Mouse (Mus musculus): ENCODE data around the gene Efcab6. TPM values are rescaled to one million over a fixed set of nuclear protein-coding genes. Genes with fewer than 3 reads are reported as not detected.

Efcab6 gene
- polyA plus RNA-seq, 1 experiment from 2014 or later, result 0.16 TPM

GRCm38 (mm10) chr15:84025651-84026050, 39.5 kb downstream of the Efcab6 start:
- Histone ChIP-seq H3K27ac (ENCODE audit: low read length) (no peak overlapping the region), H3K9me3 (ENCODE audit: low read length) (no peaks in the 10 kb centered on the region), H3K4me3 (ENCODE audit: low read length) (no peak overlapping the region), H3K4me2 (replicated peaks; ENCODE audit: low read depth, low read length) (no peak overlapping the region), H3K27me3 (ENCODE audit: insufficient read depth, low read length) (no peaks in the 10 kb centered on the region), H3K9ac (replicated peaks; ENCODE audit: low read length) (no peak overlapping the region), H3K36me3 (ENCODE audit: insufficient read depth, low read length) (no peaks in the 10 kb centered on the region), H3K4me1 (ENCODE audit: insufficient read depth, low read length) (no peaks in the 10 kb centered on the region)
- 78% methylated on average over 8 of the region's 8 CpGs for whole genome bisulfite sequencing
- no peak for ATAC-seq (ENCODE audit: low FRiP score, low TSS enrichment)

- WGBS, result 77% methylated on average over 6 of the region's 6 CpGs
- H3K27me3 ChIP-seq (ENCODE audit: insufficient read depth, low read length), result no peaks in the 10 kb centered on the region
- peaks cover 3% of the 10 kb centered on the region; the same call in 1 of the 2 replicates for H3K9me3 ChIP-seq (ENCODE audit: low read length)
- H3K4me3 ChIP-seq (ENCODE audit: low read length), result no peak overlapping the region
- no peaks in the 10 kb centered on the region for H3K4me1 ChIP-seq (ENCODE audit: insufficient read depth, low read length)
- ATAC-seq (ENCODE audit: low FRiP score, low TSS enrichment), result no peak
- no peaks in the 10 kb centered on the region for H3K36me3 ChIP-seq (ENCODE audit: insufficient read depth, low read length)
- H3K9ac ChIP-seq (replicated peaks; ENCODE audit: low read length), result no peak overlapping the region
- no peak overlapping the region for H3K4me2 ChIP-seq (replicated peaks; ENCODE audit: low read depth, low read length)
- no peak overlapping the region for H3K27ac ChIP-seq (ENCODE audit: low read length)
Observed at GRCm38 (mm10) chr15:84024851-84025250, 40.3 kb downstream of the Efcab6 start.

GRCm38 (mm10) chr15:84009366-84010083, 55.7 kb downstream of the Efcab6 start:
- no peaks in the 10 kb centered on the region for H3K9me3 ChIP-seq (ENCODE audit: low read length)
- H3K27ac ChIP-seq (ENCODE audit: low read length), result no peak overlapping the region
- WGBS, result 59% methylated on average over 17 of the region's 17 CpGs
- H3K27me3 ChIP-seq (ENCODE audit: insufficient read depth, low read length), result no peaks in the 10 kb centered on the region
- no peak overlapping the region for H3K4me2 ChIP-seq (replicated peaks; ENCODE audit: low read depth, low read length)
- no peak for ATAC-seq (ENCODE audit: low FRiP score, low TSS enrichment)
- no peak overlapping the region for H3K4me3 ChIP-seq (ENCODE audit: low read length)
- no peaks in the 10 kb centered on the region for H3K4me1 ChIP-seq (ENCODE audit: insufficient read depth, low read length)
- H3K9ac ChIP-seq (replicated peaks; ENCODE audit: low read length), result no peak overlapping the region
- no peaks in the 10 kb centered on the region for H3K36me3 ChIP-seq (ENCODE audit: insufficient read depth, low read length)

GRCm38 (mm10) chr15:84004306-84004705, 60.9 kb downstream of the Efcab6 start:
- Histone ChIP-seq H3K27ac (ENCODE audit: low read length) (no peak overlapping the region), H3K4me3 (ENCODE audit: low read length) (no peak overlapping the region), H3K4me2 (replicated peaks; ENCODE audit: low read depth, low read length) (no peak overlapping the region), H3K36me3 (ENCODE audit: insufficient read depth, low read length) (no peaks in the 10 kb centered on the region), H3K27me3 (ENCODE audit: insufficient read depth, low read length) (no peaks in the 10 kb centered on the region), H3K4me1 (ENCODE audit: insufficient read depth, low read length) (no peaks in the 10 kb centered on the region), H3K9me3 (ENCODE audit: low read length) (no peaks in the 10 kb centered on the region), H3K9ac (replicated peaks; ENCODE audit: low read length) (no peak overlapping the region)
- ATAC-seq (ENCODE audit: low FRiP score, low TSS enrichment), result no peak
- WGBS, result 85% methylated on average over 14 of the region's 14 CpGs

GRCm38 (mm10) chr15:83999071-83999470, 66.1 kb downstream of the Efcab6 start:
- H3K4me2 ChIP-seq (replicated peaks; ENCODE audit: low read depth, low read length), result no peak overlapping the region
- H3K4me1 ChIP-seq (ENCODE audit: insufficient read depth, low read length), result peaks cover 10% of the 10 kb centered on the region; the same call in 1 of the 2 replicates
- H3K9me3 ChIP-seq (ENCODE audit: low read length), result no peaks in the 10 kb centered on the region
- no peak overlapping the region for H3K9ac ChIP-seq (replicated peaks; ENCODE audit: low read length)
- H3K4me3 ChIP-seq (ENCODE audit: low read length), result no peak overlapping the region
- no peak overlapping the region for H3K27ac ChIP-seq (ENCODE audit: low read length)
- 71% methylated on average over 3 of the region's 3 CpGs for WGBS
- 0 out of 2 replicates have a peak, but pooled peaks cover 4% of the 10 kb centered on the region for H3K27me3 ChIP-seq (ENCODE audit: insufficient read depth, low read length)
- no peak for ATAC-seq (ENCODE audit: low FRiP score, low TSS enrichment)
- H3K36me3 ChIP-seq (ENCODE audit: insufficient read depth, low read length), result no peaks in the 10 kb centered on the region

DNA sequence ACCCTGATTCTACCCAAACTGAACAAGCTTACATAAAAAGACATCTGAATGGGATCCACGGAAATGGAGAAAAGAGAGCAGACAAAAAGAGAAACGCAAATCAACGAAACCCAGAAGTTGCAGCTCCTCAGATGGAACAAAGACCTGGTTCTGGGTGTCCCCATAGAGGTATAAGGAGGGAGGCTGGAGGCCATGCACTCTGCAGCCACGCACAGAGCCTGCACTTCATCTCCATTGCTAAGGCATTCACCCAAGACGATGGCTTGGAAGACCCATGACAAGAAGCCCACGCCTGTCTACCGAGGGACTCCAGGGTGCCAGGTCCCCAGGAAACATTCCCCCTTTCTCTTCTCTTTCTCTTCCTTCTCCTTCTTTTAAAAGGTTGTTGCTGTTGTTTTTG, 66.6 kb downstream of the Efcab6 start:
- 48% methylated on average over 7 of the region's 7 CpGs for WGBS
- peaks cover 10% of the 10 kb centered on the region; the same call in 1 of the 2 replicates for H3K4me1 ChIP-seq (ENCODE audit: insufficient read depth, low read length)
- no peaks in the 10 kb centered on the region for H3K36me3 ChIP-seq (ENCODE audit: insufficient read depth, low read length)
- H3K9ac ChIP-seq (replicated peaks; ENCODE audit: low read length), result no peak overlapping the region
- H3K27ac ChIP-seq (ENCODE audit: low read length), result peak overlapping the region; percentile 24; the same call in 1 of the 2 replicates
- peak overlapping the region; percentile 46; the same call in 1 of the 2 replicates for H3K4me2 ChIP-seq (replicated peaks; ENCODE audit: low read depth, low read length)
- no peak for ATAC-seq (ENCODE audit: low FRiP score, low TSS enrichment)
- 0 out of 2 replicates have a peak, but pooled peaks cover 6% of the 10 kb centered on the region for H3K27me3 ChIP-seq (ENCODE audit: insufficient read depth, low read length)
- no peak overlapping the region for H3K4me3 ChIP-seq (ENCODE audit: low read length)
- no peaks in the 10 kb centered on the region for H3K9me3 ChIP-seq (ENCODE audit: low read length)

DNA sequence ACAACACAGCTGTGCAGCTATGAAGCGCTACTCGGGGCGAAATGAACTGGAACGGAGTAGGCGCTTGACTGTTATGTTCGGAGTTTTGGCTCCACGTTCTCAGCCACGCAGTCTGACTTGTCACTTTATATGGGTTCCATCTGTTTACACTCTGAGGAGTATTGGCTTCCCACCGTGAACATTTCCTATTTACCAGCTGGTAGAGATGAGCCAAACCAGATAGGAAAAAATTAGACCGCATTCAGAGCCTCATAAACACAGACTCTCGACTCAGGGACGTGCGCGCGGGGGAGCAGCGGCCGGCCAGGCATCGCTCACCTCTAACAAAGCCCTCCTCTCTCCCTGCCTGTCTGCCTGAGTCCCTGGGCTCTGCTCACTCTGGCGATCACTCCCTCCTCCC, 67.1 kb downstream of the Efcab6 start:
- 8% methylated on average over 19 of the region's 19 CpGs for WGBS

DNA sequence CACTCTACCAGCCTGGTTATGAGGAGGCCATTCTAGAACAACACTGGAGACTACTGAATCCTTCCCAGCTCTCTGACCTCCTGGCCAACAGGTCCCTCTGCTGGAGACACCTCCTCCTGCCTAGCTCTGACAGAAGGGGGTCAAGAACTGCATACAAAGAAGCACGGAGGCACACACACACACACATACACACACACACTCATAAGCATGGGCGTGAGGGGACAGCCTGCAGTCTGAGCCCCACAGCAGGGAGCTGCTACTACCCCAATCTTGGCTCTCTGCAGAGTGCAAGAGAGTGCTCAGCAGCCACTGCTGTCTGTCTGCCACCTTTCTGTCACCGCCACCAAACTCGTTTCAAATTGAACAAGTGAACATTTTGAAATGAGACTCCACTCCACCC, 67.6 kb downstream of the Efcab6 start:
- Histone ChIP-seq H3K4me1 (ENCODE audit: insufficient read depth, low read length) (peaks cover 10% of the 10 kb centered on the region; the same call in 1 of the 2 replicates), H3K9me3 (ENCODE audit: low read length) (no peaks in the 10 kb centered on the region), H3K27me3 (ENCODE audit: insufficient read depth, low read length) (0 out of 2 replicates have a peak, but pooled peaks cover 7% of the 10 kb centered on the region), H3K27ac (ENCODE audit: low read length) (peak overlapping the region; percentile 62), H3K36me3 (ENCODE audit: insufficient read depth, low read length) (no peaks in the 10 kb centered on the region), H3K4me3 (ENCODE audit: low read length) (no peak overlapping the region), H3K9ac (replicated peaks; ENCODE audit: low read length) (no peak overlapping the region), H3K4me2 (replicated peaks; ENCODE audit: low read depth, low read length) (no peak overlapping the region)
- 18% methylated on average over 4 of the region's 4 CpGs for WGBS
- ATAC-seq (ENCODE audit: low FRiP score, low TSS enrichment), result peak; percentile 66

More for the DNA sequence above, 67.1 kb downstream of the Efcab6 start:
- Histone ChIP-seq H3K36me3 (ENCODE audit: insufficient read depth, low read length) (no peaks in the 10 kb centered on the region), H3K4me2 (replicated peaks; ENCODE audit: low read depth, low read length) (peak overlapping the region; percentile 46), H3K9ac (replicated peaks; ENCODE audit: low read length) (0 out of 2 replicates have a peak overlapping the region, but pooled peaks have one; percentile 16), H3K4me1 (ENCODE audit: insufficient read depth, low read length) (peaks cover 10% of the 10 kb centered on the region; the same call in 1 of the 2 replicates), H3K27me3 (ENCODE audit: insufficient read depth, low read length) (0 out of 2 replicates have a peak, but pooled peaks cover 7% of the 10 kb centered on the region), H3K4me3 (ENCODE audit: low read length) (peak overlapping the region; percentile 15; the same call in 1 of the 2 replicates), H3K9me3 (ENCODE audit: low read length) (no peaks in the 10 kb centered on the region), H3K27ac (ENCODE audit: low read length) (peak overlapping the region; percentile 24; the same call in 1 of the 2 replicates)
- ATAC-seq (ENCODE audit: low FRiP score, low TSS enrichment), result peak; percentile 88

DNA sequence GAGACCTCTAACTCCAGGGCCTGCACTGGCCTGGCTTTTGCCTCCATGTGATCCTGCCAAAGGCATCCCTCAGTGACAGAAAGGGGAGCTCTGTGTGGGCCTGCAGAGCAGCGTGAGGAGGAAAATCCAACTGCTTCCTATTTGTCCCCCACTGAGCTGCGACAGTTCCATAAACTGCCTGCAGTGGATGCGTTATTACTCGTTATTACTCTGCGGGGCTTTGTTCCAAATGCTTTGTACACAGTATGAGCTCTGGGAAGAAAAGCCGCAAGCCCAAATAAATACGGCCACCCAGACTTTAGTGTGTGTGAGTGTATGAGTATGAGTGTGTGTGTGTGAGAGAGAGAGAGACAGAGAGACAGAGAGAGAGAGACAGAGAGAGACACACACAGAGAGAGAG, 68.3 kb downstream of the Efcab6 start:
- H3K27ac ChIP-seq (ENCODE audit: low read length), result no peak overlapping the region; the same call in 1 of the 2 replicates
- no peak overlapping the region for H3K9ac ChIP-seq (replicated peaks; ENCODE audit: low read length)
- H3K9me3 ChIP-seq (ENCODE audit: low read length), result no peaks in the 10 kb centered on the region
- 0 out of 2 replicates have a peak, but pooled peaks cover 7% of the 10 kb centered on the region for H3K27me3 ChIP-seq (ENCODE audit: insufficient read depth, low read length)
- WGBS, result 63% methylated on average over 7 of the region's 7 CpGs
- H3K4me1 ChIP-seq (ENCODE audit: insufficient read depth, low read length), result peaks cover 12% of the 10 kb centered on the region
- no peak for ATAC-seq (ENCODE audit: low FRiP score, low TSS enrichment)
- no peak overlapping the region for H3K4me2 ChIP-seq (replicated peaks; ENCODE audit: low read depth, low read length)
- H3K4me3 ChIP-seq (ENCODE audit: low read length), result no peak overlapping the region
- no peaks in the 10 kb centered on the region for H3K36me3 ChIP-seq (ENCODE audit: insufficient read depth, low read length)

DNA sequence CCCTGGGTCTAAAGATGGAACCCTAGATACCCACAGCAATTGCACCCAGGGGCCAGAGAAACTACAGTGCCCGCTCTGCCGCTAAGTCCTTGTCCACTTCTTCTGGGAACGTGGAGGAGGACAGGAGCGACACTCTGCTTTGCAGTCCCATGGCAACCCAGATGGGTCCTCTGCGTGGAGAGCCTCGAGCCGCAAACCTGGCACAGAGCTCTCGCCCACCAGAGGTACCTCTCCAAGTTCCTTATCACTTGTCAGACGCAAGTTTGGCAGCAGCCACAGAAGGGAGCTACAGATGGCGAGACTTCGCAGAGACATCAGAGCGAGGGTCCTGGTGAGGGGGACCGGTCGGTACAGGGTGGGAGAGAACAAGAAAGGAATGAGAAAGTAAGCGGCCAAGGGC, 73.0 kb downstream of the Efcab6 start:
- no peak overlapping the region for H3K9ac ChIP-seq (replicated peaks; ENCODE audit: low read length)
- peaks cover 13% of the 10 kb centered on the region for H3K4me1 ChIP-seq (ENCODE audit: insufficient read depth, low read length)
- H3K4me3 ChIP-seq (ENCODE audit: low read length), result no peak overlapping the region
- ATAC-seq (ENCODE audit: low FRiP score, low TSS enrichment), result no peak
- no peak overlapping the region for H3K27ac ChIP-seq (ENCODE audit: low read length)
- H3K36me3 ChIP-seq (ENCODE audit: insufficient read depth, low read length), result no peaks in the 10 kb centered on the region
- H3K4me2 ChIP-seq (replicated peaks; ENCODE audit: low read depth, low read length), result no peak overlapping the region
- 0 out of 2 replicates have a peak, but pooled peaks cover 3% of the 10 kb centered on the region for H3K27me3 ChIP-seq (ENCODE audit: insufficient read depth, low read length)
- 85% methylated on average over 15 of the region's 15 CpGs for WGBS
- no peaks in the 10 kb centered on the region for H3K9me3 ChIP-seq (ENCODE audit: low read length)
